Mouse (Mus musculus) heart, embryonic 11.5 days (tissue): ENCODE data around the gene Hs3st4. TPM values are rescaled to one million over a fixed set of nuclear protein-coding genes. Genes with fewer than 3 reads are reported as not detected.

Source experiments
- ATAC-seq: fragments of 200-750 bp; cut with Nextera tagmentation; replicated peaks from 2 replicates; pipeline ENCODE4 v1.8.0; 2017; ENCODE audit warnings: moderate library complexity; ENCODE audit not compliant: insufficient number of reproducible peaks, low FRiP score, low TSS enrichment
- H3K27ac ChIP-seq: fragments of 300-500 bp; sonication (generic); 2 replicates; pipeline ENCODE4 v1.5.1; 2014; ENCODE audit warnings: mild to moderate bottlenecking, low read depth, low read length
- H3K27me3 ChIP-seq: fragments of 300-500 bp; sonication (generic); 2 replicates; pipeline ENCODE4 v1.6.1; 2014; ENCODE audit warnings: mild to moderate bottlenecking, low read length, mixed read lengths; ENCODE audit not compliant: control insufficient read depth, insufficient read depth
- H3K36me3 ChIP-seq: fragments of 300-500 bp; sonication (generic); 2 replicates; pipeline ENCODE4 v1.6.1; 2014; ENCODE audit warnings: mild to moderate bottlenecking, low read length, moderate library complexity, mixed read lengths; ENCODE audit not compliant: control insufficient read depth, insufficient read depth
- H3K4me1 ChIP-seq: fragments of 300-500 bp; sonication (generic); 2 replicates; pipeline ENCODE4 v1.6.1; 2014; ENCODE audit warnings: low read length; ENCODE audit not compliant: control insufficient read depth, insufficient read depth
- H3K4me2 ChIP-seq: fragments of 300-500 bp; sonication (generic); 2 replicates; pipeline ENCODE4 v1.6.1; 2014; ENCODE audit warnings: mild to moderate bottlenecking, moderate library complexity
- H3K4me3 ChIP-seq: fragments of 300-500 bp; sonication (generic); 2 replicates; pipeline ENCODE4 v1.5.1; 2014; ENCODE audit warnings: low read depth, low read length
- H3K9ac ChIP-seq: fragments of 300-500 bp; sonication (generic); 2 replicates; pipeline ENCODE4 v1.6.1; 2014; ENCODE audit warnings: mild to moderate bottlenecking, low read depth, low read length, moderate library complexity
- H3K9me3 ChIP-seq: fragments of 300-500 bp; sonication (generic); replicated peaks from 2 replicates; pipeline ENCODE4 v1.6.1; 2016; ENCODE audit warnings: low read length; ENCODE audit not compliant: control insufficient read depth
- WGBS: fragments of 180-500 bp; shearing (Covaris S2); extraction: QIAGEN DNeasy Blood & Tissue Kit; methylation state at CpG from one replicate; pipeline ENCODE4 v1.1.7; 2014; ENCODE audit not compliant: insufficient replicate concordance; 5-methylcytosine and 5-hydroxymethylcytosine counted together
- polyA plus RNA-seq: library from polyadenylated mRNA; unstranded; fragments of >200 nt; fragmentation: Nextera tagmentation; extraction: Ambion mirVana; gene quantifications from 2 replicates; pipeline ENCODE4 v1.2.1, GENCODE M21; 2014

Hs3st4 gene
- polyA plus RNA-seq, 1 experiment from 2014 or later, result 0.44 TPM

DNA sequence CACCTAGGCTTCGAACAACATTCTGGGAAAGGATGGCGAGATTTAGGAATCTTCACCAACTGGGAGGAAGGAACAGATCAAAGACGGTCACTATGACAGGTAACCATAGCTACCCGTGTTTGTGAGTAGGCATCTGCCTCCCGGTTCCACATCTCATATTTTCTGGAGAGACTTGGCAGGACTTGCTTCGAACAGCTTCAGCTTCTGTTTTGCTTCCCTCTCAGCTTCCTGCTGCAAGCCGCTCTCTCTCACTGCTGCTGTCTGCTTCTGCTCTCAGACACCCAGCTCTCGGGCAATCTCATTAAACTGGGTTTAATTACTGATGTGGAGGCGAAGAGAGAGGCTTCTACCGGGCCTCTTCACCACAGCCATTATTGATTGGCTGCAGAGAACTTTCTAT is 237.9 kb downstream of the Hs3st4 start:
- H3K4me3 ChIP-seq, result no peak overlapping the region
- H3K4me1 ChIP-seq, result no peaks in the 10 kb centered on the region
- no peak overlapping the region for H3K9ac ChIP-seq
- no peak for ATAC-seq
- no peaks in the 10 kb centered on the region for H3K9me3 ChIP-seq
- H3K27ac ChIP-seq, result no peak overlapping the region
- WGBS, result 62% methylated on average over 10 of the region's 10 CpGs
- H3K4me2 ChIP-seq, result no peak overlapping the region
- H3K27me3 ChIP-seq, result no peaks in the 10 kb centered on the region
- H3K36me3 ChIP-seq, result no peaks in the 10 kb centered on the region

- Histone ChIP-seq H3K4me3 (no peak overlapping the region), H3K27me3 (no peaks in the 10 kb centered on the region), H3K27ac (no peak overlapping the region), H3K4me1 (peaks cover 11% of the 10 kb centered on the region), H3K9ac (no peak overlapping the region), H3K9me3 (no peaks in the 10 kb centered on the region), H3K4me2 (no peak overlapping the region), H3K36me3 (no peaks in the 10 kb centered on the region)
- no peak for ATAC-seq
- 66% methylated on average over 4 of the region's 4 CpGs for WGBS
Observed at GRCm38 (mm10) chr7:124237896-124238670, 255.4 kb downstream of the Hs3st4 start.

DNA sequence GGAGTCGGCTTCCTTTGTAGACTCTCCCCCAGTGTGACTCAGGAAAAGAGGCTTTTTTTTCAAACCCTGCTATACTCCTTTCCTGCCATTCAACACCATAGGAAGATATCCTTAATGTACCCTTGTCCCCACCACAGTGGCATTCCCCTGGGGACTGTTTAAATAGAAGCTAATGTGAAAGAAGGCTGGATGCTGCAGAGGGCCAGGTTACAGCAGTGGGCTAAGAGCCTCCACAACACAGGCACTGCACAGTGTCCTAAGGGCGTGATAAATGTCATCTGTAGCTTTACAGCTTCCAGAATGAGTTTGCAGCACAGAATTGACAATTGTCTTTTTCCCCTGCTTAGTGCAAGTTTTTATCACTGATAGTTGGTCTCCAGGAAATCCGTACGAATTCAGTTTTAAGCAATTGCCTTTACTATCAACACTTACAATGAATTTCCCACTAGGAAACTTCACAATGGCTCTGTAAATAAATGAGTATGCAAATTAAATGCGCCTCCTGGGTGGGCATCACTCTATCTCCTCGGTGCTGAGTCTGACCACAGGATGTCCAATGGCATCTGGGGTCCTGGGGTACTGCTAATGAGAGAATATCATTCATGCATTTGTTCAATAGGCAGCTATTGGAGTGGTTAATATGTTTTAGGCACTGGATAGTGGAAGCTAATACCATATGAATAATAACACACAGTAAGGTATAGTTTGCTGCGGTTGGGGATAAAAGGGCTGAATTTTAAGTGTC is 257.4 kb downstream of the Hs3st4 start:
- 38% methylated on average over 7 of the region's 7 CpGs for WGBS
- no peak for ATAC-seq

DNA sequence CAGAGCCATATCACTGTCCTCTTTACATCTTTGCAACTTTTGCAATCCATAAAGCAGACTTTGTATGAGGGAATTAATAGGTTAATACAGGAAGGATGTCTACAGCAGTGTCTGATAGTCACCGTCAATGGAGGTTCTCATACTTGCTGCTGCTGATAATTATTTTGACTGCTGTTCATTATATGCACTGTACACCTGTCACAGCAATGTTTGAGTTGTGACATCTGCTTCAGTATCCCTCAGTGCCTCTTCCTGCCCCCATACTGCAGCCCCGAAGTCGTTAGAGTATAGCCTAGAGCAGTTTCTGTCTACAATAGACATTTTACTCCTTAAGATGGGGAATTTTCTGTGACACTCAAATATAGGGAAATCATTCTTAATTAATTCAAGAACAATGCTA is 267.2 kb downstream of the Hs3st4 start:
- no peaks in the 10 kb centered on the region for H3K9me3 ChIP-seq

More for the DNA sequence above, 257.4 kb downstream of the Hs3st4 start:
- Histone ChIP-seq H3K36me3 (no peaks in the 10 kb centered on the region), H3K9me3 (no peaks in the 10 kb centered on the region), H3K4me2 (no peak overlapping the region), H3K9ac (no peak overlapping the region), H3K4me3 (no peak overlapping the region), H3K27me3 (no peaks in the 10 kb centered on the region), H3K27ac (no peak overlapping the region), H3K4me1 (peaks cover 11% of the 10 kb centered on the region)

DNA sequence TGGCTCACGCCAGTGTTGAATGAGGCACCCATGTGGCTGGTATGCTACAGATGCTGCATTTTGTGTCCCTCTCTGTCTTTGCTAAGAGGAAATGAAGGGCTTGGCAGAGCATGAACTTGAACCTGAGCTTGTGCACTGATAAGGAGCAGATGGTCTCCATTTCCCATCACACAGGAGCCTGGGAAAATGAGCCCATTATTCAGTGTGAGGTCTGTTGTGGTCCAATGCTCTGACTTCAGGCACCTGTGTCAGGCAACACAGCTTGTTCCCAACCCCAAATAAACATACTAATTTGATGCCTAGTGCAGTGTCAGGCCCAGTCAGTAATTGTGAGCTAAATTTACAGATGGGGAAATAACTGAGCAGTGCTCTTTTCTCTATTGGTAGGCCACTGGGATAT is 267.9 kb downstream of the Hs3st4 start:
- Histone ChIP-seq H3K27me3 (no peaks in the 10 kb centered on the region), H3K4me3 (no peak overlapping the region), H3K9ac (no peak overlapping the region), H3K4me1 (no peaks in the 10 kb centered on the region), H3K36me3 (no peaks in the 10 kb centered on the region), H3K9me3 (no peaks in the 10 kb centered on the region), H3K27ac (no peak overlapping the region), H3K4me2 (no peak overlapping the region)
- 68% methylated on average over 1 of the region's 1 CpGs for WGBS
- ATAC-seq, result no peak

More for the DNA sequence above, 267.2 kb downstream of the Hs3st4 start:
- no peak overlapping the region for H3K4me3 ChIP-seq
- no peak overlapping the region for H3K9ac ChIP-seq
- H3K4me1 ChIP-seq, result no peaks in the 10 kb centered on the region
- WGBS, result 76% methylated on average over 3 of the region's 3 CpGs
- H3K27ac ChIP-seq, result no peak overlapping the region
- H3K4me2 ChIP-seq, result no peak overlapping the region
- no peaks in the 10 kb centered on the region for H3K27me3 ChIP-seq
- no peak for ATAC-seq
- no peaks in the 10 kb centered on the region for H3K36me3 ChIP-seq

- H3K4me2 ChIP-seq, result no peak overlapping the region
- H3K27me3 ChIP-seq, result no peaks in the 10 kb centered on the region
- H3K4me1 ChIP-seq, result peaks cover 9% of the 10 kb centered on the region
- no peak overlapping the region for H3K4me3 ChIP-seq
- 45% methylated on average over 3 of the region's 3 CpGs for WGBS
- H3K36me3 ChIP-seq, result no peaks in the 10 kb centered on the region
- no peak overlapping the region for H3K9ac ChIP-seq
- peak overlapping the region; percentile 35; the same call in 1 of the 2 replicates for H3K27ac ChIP-seq
- no peaks in the 10 kb centered on the region for H3K9me3 ChIP-seq
- ATAC-seq, result 0 out of 2 replicates have a peak, but pooled peaks have one; percentile 39
Observed at GRCm38 (mm10) chr7:124258419-124258818, 275.8 kb downstream of the Hs3st4 start.

GRCm38 (mm10) chr7:124270734-124271133 is 288.1 kb downstream of the Hs3st4 start:
- no peak overlapping the region for H3K4me2 ChIP-seq
- H3K27ac ChIP-seq, result no peak overlapping the region
- H3K4me1 ChIP-seq, result no peaks in the 10 kb centered on the region
- H3K4me3 ChIP-seq, result no peak overlapping the region
- no peaks in the 10 kb centered on the region for H3K36me3 ChIP-seq
- H3K27me3 ChIP-seq, result no peaks in the 10 kb centered on the region
- H3K9me3 ChIP-seq, result no peaks in the 10 kb centered on the region
- no peak for ATAC-seq
- no peak overlapping the region for H3K9ac ChIP-seq

DNA sequence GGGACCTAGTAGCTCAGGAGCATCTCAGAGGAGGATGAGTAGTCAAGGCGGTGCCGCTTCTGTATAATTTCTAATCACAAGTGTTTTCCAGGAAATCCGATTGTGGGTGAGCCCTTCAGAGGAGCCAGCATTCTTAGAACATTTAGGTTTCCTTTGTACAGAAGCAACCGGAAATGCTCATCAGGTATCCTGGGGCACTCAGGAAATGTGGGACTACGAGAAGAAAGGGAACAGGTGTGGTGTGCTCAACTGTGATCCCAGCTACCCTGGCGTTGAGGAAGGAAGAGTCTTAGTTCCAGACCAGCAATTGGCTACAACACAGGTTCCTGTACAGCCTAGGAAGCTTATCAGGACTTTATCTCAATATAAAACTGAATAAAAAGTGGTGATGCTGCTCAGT is 307.2 kb downstream of the Hs3st4 start:
- Histone ChIP-seq H3K36me3 (no peaks in the 10 kb centered on the region), H3K4me1 (no peaks in the 10 kb centered on the region), H3K27ac (no peak overlapping the region), H3K4me3 (no peak overlapping the region), H3K27me3 (no peaks in the 10 kb centered on the region), H3K9ac (no peak overlapping the region), H3K9me3 (no peaks in the 10 kb centered on the region), H3K4me2 (no peak overlapping the region)
- WGBS, result 67% methylated on average over 6 of the region's 6 CpGs
- no peak for ATAC-seq
